Mouse (Mus musculus) liver, embryonic 14.5 days (tissue): ENCODE data around the gene St6galnac3. TPM values are rescaled to one million over a fixed set of nuclear protein-coding genes. Genes with fewer than 3 reads are reported as not detected.

Experiments used
- ATAC-seq: fragments of 200-750 bp; cut with Nextera tagmentation; 2 replicates; pipeline ENCODE4 v1.8.0; 2017; ENCODE audit warnings: moderate number of reproducible peaks, mild to moderate bottlenecking, moderate library complexity; ENCODE audit not compliant: insufficient read depth
- DNase-seq, 3 experiments: peaks; one replicate each; pipeline ENCODE4 v3.0.0-alpha.2; 2012 to 2013; ENCODE audit warnings: low read depth in 3 of 3, low spot score in 3 of 3
- H3K27ac ChIP-seq: fragments of 300-500 bp; sonication (generic); 2 replicates; pipeline ENCODE4 v1.5.1; 2014; ENCODE audit warnings: moderate library complexity, mild to moderate bottlenecking, control low read depth, inconsistent platforms
- H3K27me3 ChIP-seq: fragments of 300-500 bp; sonication (generic); 2 replicates; pipeline ENCODE4 v1.6.1; 2014; ENCODE audit warnings: mild to moderate bottlenecking, low read length, moderate library complexity; ENCODE audit not compliant: control insufficient read depth, insufficient read depth
- H3K36me3 ChIP-seq: fragments of 300-500 bp; sonication (generic); replicated peaks from 2 replicates; pipeline ENCODE4 v1.6.1; 2014; ENCODE audit warnings: low read depth; ENCODE audit not compliant: control insufficient read depth, insufficient read depth
- H3K4me1 ChIP-seq, 2 experiments: fragments of 200-500 bp in 1 of 2; fragments of 300-500 bp in 1 of 2; sonication (generic) in 1 of 2; replicated peaks; 2 replicates each; pipeline ENCODE4 v1.6.1; 2012 to 2014; ENCODE audit warnings: antibody characterized with exemption in 1 of 2, inconsistent platforms in 1 of 2, low read length in 1 of 2; ENCODE audit not compliant: control insufficient read depth in 2 of 2, insufficient read depth in 2 of 2
- H3K4me2 ChIP-seq: fragments of 300-500 bp; sonication (generic); 2 replicates; pipeline ENCODE4 v1.6.1; 2014; ENCODE audit warnings: low read depth, mild to moderate bottlenecking, control low read depth, moderate library complexity
- H3K4me3 ChIP-seq, 2 experiments: fragments of 200-500 bp in 1 of 2; fragments of 300-500 bp in 1 of 2; sonication (generic) in 1 of 2; 2 replicates each; pipeline ENCODE4 v1.5.1; 2012 to 2014; ENCODE audit warnings: low read depth in 2 of 2, low read length in 2 of 2, mild to moderate bottlenecking in 2 of 2, control low read depth in 1 of 2, inconsistent platforms in 1 of 2, moderate library complexity in 1 of 2; ENCODE audit not compliant: insufficient read depth in 1 of 2
- H3K9ac ChIP-seq: fragments of 300-500 bp; sonication (generic); replicated peaks from 2 replicates; pipeline ENCODE4 v1.6.1; 2014; ENCODE audit warnings: mild to moderate bottlenecking, control low read depth, moderate library complexity
- H3K9me3 ChIP-seq: fragments of 300-500 bp; sonication (generic); 2 replicates; pipeline ENCODE4 v1.6.1; 2016; ENCODE audit warnings: low read length, mixed read lengths; ENCODE audit not compliant: control insufficient read depth
- CTCF ChIP-seq: IDR thresholded peaks from 2 replicates; pipeline ENCODE4 v1.5.1; 2016; ENCODE audit warnings: antibody characterized with exemption, low read depth, control low read depth
- EP300 ChIP-seq: IDR thresholded peaks from 2 replicates; pipeline ENCODE4 v1.6.1; 2016; ENCODE audit warnings: antibody characterized with exemption, low read depth
- WGBS: fragments of 180-500 bp; shearing (Covaris S2); extraction: QIAGEN DNeasy Blood & Tissue Kit; methylation state at CpG from one replicate; pipeline ENCODE4 v1.1.7; 2014; ENCODE audit not compliant: insufficient replicate concordance; 5-methylcytosine and 5-hydroxymethylcytosine counted together
- polyA plus RNA-seq, 2 experiments: library from polyadenylated mRNA; depleted of rRNA in 1 of 2; stranded (reverse) in 1 of 2; unstranded in 1 of 2; fragments of >200 nt; fragmentation: Nextera tagmentation in 1 of 2; extraction: Ambion mirVana in 1 of 2; gene quantifications; 2 replicates each; pipeline versions ENCODE4 v1.2.1 to v1.2.3; 2012 to 2014

The St6galnac3 gene
- polyA plus RNA-seq, 2 experiments, result 2.9 to 5.7 TPM

DNA sequence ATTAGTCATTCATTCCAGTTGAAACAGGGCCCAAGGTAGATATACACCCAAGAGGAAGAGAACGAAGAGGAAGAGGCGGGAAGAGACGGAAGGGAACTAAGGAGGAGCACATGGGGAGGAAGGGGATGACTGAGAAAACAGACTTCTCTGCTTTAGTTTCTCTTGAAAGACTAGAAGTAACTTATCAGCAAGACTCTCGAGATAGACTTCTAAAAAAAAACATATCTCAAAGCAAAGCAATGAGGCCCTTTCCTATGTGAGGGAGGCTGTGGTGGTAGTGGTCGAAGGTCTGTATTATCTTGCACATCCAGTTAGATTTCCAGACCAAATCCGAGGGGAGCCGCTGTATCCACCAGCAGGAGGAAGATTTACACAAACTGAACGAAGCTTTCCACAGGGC, 50.6 kb downstream of the St6galnac3 start:
- 30% methylated on average over 8 of the region's 8 CpGs for WGBS
- no peak for ATAC-seq
- H3K4me1 ChIP-seq, result peaks cover 15 to 27% of the 10 kb centered on the region in 2 experiments

GRCm38 (mm10) chr3:153673451-153673850, 51.5 kb downstream of the St6galnac3 start:
- Histone ChIP-seq H3K9ac (no peak overlapping the region), H3K4me1 (peaks cover 15 to 34% of the 10 kb centered on the region in 2 experiments), H3K4me2 (no peak overlapping the region), H3K27ac (no peak overlapping the region), H3K27me3 (no peaks in the 10 kb centered on the region), H3K9me3 (no peaks in the 10 kb centered on the region), H3K36me3 (no peaks in the 10 kb centered on the region), H3K4me3 (no peak overlapping the region)
- WGBS, result 72% methylated on average over 12 of the region's 12 CpGs
- TF ChIP-seq EP300, result no peak
- peak; percentile 48 for TF ChIP-seq CTCF
- no peak for DNase-seq
- no peak for ATAC-seq

More for the DNA sequence above, 50.6 kb downstream of the St6galnac3 start:
- H3K36me3 ChIP-seq, result no peaks in the 10 kb centered on the region
- H3K9ac ChIP-seq, result no peak overlapping the region
- no peaks in the 10 kb centered on the region for H3K27me3 ChIP-seq
- no peak for TF ChIP-seq EP300
- no peak for TF ChIP-seq CTCF
- no peak overlapping the region for H3K4me2 ChIP-seq
- no peaks in the 10 kb centered on the region for H3K9me3 ChIP-seq
- DNase-seq, result no peak
- H3K27ac ChIP-seq, result no peak overlapping the region
- no peak overlapping the region for H3K4me3 ChIP-seq

GRCm38 (mm10) chr3:153670953-153671674, 53.9 kb downstream of the St6galnac3 start:
- H3K9ac ChIP-seq, result no peak overlapping the region; the same call in 1 of the 2 replicates
- no peak for TF ChIP-seq EP300
- TF ChIP-seq CTCF, result no peak
- ATAC-seq (peak; percentile 31; the same call in 1 of the 2 replicates), DNase-seq (no peak)
- H3K4me2 ChIP-seq, result no peak overlapping the region
- H3K27me3 ChIP-seq, result no peaks in the 10 kb centered on the region
- WGBS, result 72% methylated on average over 10 of the region's 10 CpGs
- no peak overlapping the region for H3K4me3 ChIP-seq
- H3K27ac ChIP-seq, result no peak overlapping the region
- H3K4me1 ChIP-seq, result peaks cover 15 to 35% of the 10 kb centered on the region in 2 experiments
- H3K9me3 ChIP-seq, result no peaks in the 10 kb centered on the region
- no peaks in the 10 kb centered on the region for H3K36me3 ChIP-seq

- Histone ChIP-seq H3K9ac (no peak overlapping the region), H3K4me2 (no peak overlapping the region), H3K27ac (no peak overlapping the region), H3K27me3 (no peaks in the 10 kb centered on the region), H3K4me1 (peaks cover 16 to 38% of the 10 kb centered on the region in 2 experiments), H3K9me3 (no peaks in the 10 kb centered on the region), H3K4me3 (no peak overlapping the region), H3K36me3 (no peaks in the 10 kb centered on the region)
- ATAC-seq, result no peak
- whole genome bisulfite sequencing, result 87% methylated on average over 13 of the region's 13 CpGs
- DNase-seq, result no peak
- TF ChIP-seq EP300 (no peak), CTCF (no peak)
Measured at GRCm38 (mm10) chr3:153669737-153670435, 55.1 kb downstream of the St6galnac3 start.

DNA sequence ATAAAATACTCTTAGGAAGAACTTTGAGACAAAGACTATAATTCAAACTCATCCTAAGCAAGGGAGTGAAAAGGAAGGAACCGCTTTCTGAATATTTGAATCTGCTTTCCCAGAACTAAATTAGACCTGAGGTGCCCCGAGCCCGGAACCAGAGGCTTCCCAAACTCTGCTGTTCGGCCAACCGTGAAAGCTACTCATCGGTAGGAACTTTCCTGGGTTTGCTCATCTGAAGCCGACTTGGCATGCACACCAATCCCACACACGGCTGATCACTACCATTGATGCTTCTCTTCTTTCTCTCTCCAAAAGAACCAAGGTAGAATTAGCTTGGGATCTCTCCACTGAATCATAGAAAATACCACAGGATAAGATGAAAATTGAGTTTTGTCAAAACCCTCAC, 55.6 kb downstream of the St6galnac3 start:
- Histone ChIP-seq H3K4me2 (no peak overlapping the region), H3K36me3 (no peaks in the 10 kb centered on the region), H3K27me3 (no peaks in the 10 kb centered on the region), H3K27ac (no peak overlapping the region), H3K4me3 (no peak overlapping the region), H3K9me3 (no peaks in the 10 kb centered on the region), H3K9ac (no peak overlapping the region), H3K4me1 (peaks cover 17 to 38% of the 10 kb centered on the region in 2 experiments)
- ATAC-seq, result no peak
- 85% methylated on average over 8 of the region's 8 CpGs for WGBS
- TF ChIP-seq EP300, result no peak
- no peak for TF ChIP-seq CTCF
- no peak for DNase-seq
